Mouse (Mus musculus) embryonic facial prominence, embryonic 10.5 days (tissue): ENCODE measurements around the gene Gm49380. TPM values are rescaled to one million over a fixed set of nuclear protein-coding genes. Genes with fewer than 3 reads are reported as not detected.

Experiments used
- DNase-seq: peaks from one replicate; pipeline ENCODE4 v3.0.0-alpha.2; 2017; ENCODE audit warnings: low spot score
- H3K27ac ChIP-seq: fragments of 300-500 bp; sonication (generic); replicated peaks from 2 replicates; pipeline ENCODE4 v1.5.1; 2016; ENCODE audit warnings: mild to moderate bottlenecking
- H3K27me3 ChIP-seq: fragments of 300-500 bp; sonication (generic); replicated peaks from 2 replicates; pipeline ENCODE4 v1.6.1; 2016; ENCODE audit warnings: low read depth, mild to moderate bottlenecking; ENCODE audit not compliant: poor library complexity, severe bottlenecking
- H3K36me3 ChIP-seq: fragments of 300-500 bp; sonication (generic); replicated peaks from 2 replicates; pipeline ENCODE4 v1.6.1; 2016; ENCODE audit warnings: mild to moderate bottlenecking, moderate library complexity
- H3K4me1 ChIP-seq: fragments of 300-500 bp; sonication (generic); 2 replicates; pipeline ENCODE4 v1.6.1; 2016
- H3K4me3 ChIP-seq: fragments of 300-500 bp; sonication (generic); 2 replicates; pipeline ENCODE4 v1.5.1; 2016; ENCODE audit warnings: mild to moderate bottlenecking, moderate library complexity
- H3K9me3 ChIP-seq: fragments of 300-500 bp; sonication (generic); 2 replicates; pipeline ENCODE4 v1.6.1; 2016; ENCODE audit warnings: mild to moderate bottlenecking
- WGBS: fragments of 180-500 bp; shearing (Covaris S2); methylation state at CpG from one replicate; pipeline ENCODE4 v1.1.7; 2016; 5-methylcytosine and 5-hydroxymethylcytosine counted together
- polyA plus RNA-seq: library from polyadenylated mRNA; unstranded; fragments of >200 nt; fragmentation: Nextera tagmentation; extraction: Ambion mirVana; gene quantifications from 2 replicates; pipeline ENCODE4 v1.2.1, GENCODE M21; 2016

The Gm49380 gene
- polyA plus RNA-seq, 1 experiment from 2014 or later, result 0.31 TPM

GRCm38 (mm10) chr9:44133287-44133686 is 20.0 kb upstream of the Gm49380 start:
- WGBS, result 13% methylated on average over 2 of the region's 2 CpGs
- peaks cover 70% of the 10 kb centered on the region for H3K4me1 ChIP-seq
- peak overlapping the region; percentile 65 for H3K27ac ChIP-seq

GRCm38 (mm10) chr9:44132200-44132599 is 18.9 kb upstream of the Gm49380 start:
- Histone ChIP-seq H3K27me3 (peaks cover 74% of the 10 kb centered on the region), H3K4me1 (peaks cover 70% of the 10 kb centered on the region), H3K36me3 (0 out of 2 replicates have a peak, but pooled peaks cover 3% of the 10 kb centered on the region), H3K27ac (no peak overlapping the region), H3K4me3 (no peak overlapping the region), H3K9me3 (no peaks in the 10 kb centered on the region)
- 60% methylated on average over 5 of the region's 5 CpGs for WGBS
- DNase-seq, result no peak

More at GRCm38 (mm10) chr9:44133287-44133686, 20.0 kb upstream of the Gm49380 start:
- no peaks in the 10 kb centered on the region for H3K9me3 ChIP-seq
- 0 out of 2 replicates have a peak, but pooled peaks cover 3% of the 10 kb centered on the region for H3K36me3 ChIP-seq
- DNase-seq, result no peak
- peak overlapping the region; percentile 70; the same call in 1 of the 2 replicates for H3K4me3 ChIP-seq
- H3K27me3 ChIP-seq, result peaks cover 75% of the 10 kb centered on the region

- H3K27me3 ChIP-seq, result peaks cover 64% of the 10 kb centered on the region
- 31% methylated on average over 7 of the region's 7 CpGs for WGBS
- peak; percentile 35 for DNase-seq
- peak overlapping the region; percentile 57; the same call in 1 of the 2 replicates for H3K4me3 ChIP-seq
- peak overlapping the region; percentile 86 for H3K27ac ChIP-seq
- H3K36me3 ChIP-seq, result no peaks in the 10 kb centered on the region
- H3K4me1 ChIP-seq, result peaks cover 74% of the 10 kb centered on the region
- H3K9me3 ChIP-seq, result no peaks in the 10 kb centered on the region
Observed at GRCm38 (mm10) chr9:44131276-44131590, 17.9 kb upstream of the Gm49380 start.

- WGBS, result 9% methylated on average over 19 of the region's 19 CpGs
- Histone ChIP-seq H3K36me3 (no peaks in the 10 kb centered on the region), H3K9me3 (no peaks in the 10 kb centered on the region), H3K27ac (peak overlapping the region; percentile 86), H3K4me1 (peaks cover 72% of the 10 kb centered on the region), H3K4me3 (peak overlapping the region; percentile 57), H3K27me3 (peaks cover 59% of the 10 kb centered on the region)
- peak; percentile 74 for DNase-seq
Observed at GRCm38 (mm10) chr9:44130581-44131275, 17.4 kb upstream of the Gm49380 start.

- Histone ChIP-seq H3K4me3 (peak overlapping the region; percentile 57), H3K27me3 (peaks cover 52% of the 10 kb centered on the region), H3K9me3 (no peaks in the 10 kb centered on the region), H3K36me3 (no peaks in the 10 kb centered on the region), H3K4me1 (peaks cover 71% of the 10 kb centered on the region), H3K27ac (peak overlapping the region; percentile 86)
- under 1% methylated on average over 27 of the region's 27 CpGs for WGBS
- peak; percentile 84 for DNase-seq
Observed at GRCm38 (mm10) chr9:44130034-44130433, 16.7 kb upstream of the Gm49380 start.

GRCm38 (mm10) chr9:44129633-44130032 is 16.3 kb upstream of the Gm49380 start:
- H3K4me1 ChIP-seq, result peaks cover 69% of the 10 kb centered on the region
- WGBS, result 3% methylated on average over 9 of the region's 9 CpGs
- no peaks in the 10 kb centered on the region for H3K36me3 ChIP-seq
- H3K27ac ChIP-seq, result peak overlapping the region; percentile 86
- DNase-seq, result no peak
- peaks cover 48% of the 10 kb centered on the region for H3K27me3 ChIP-seq
- H3K4me3 ChIP-seq, result peak overlapping the region; percentile 57
- no peaks in the 10 kb centered on the region for H3K9me3 ChIP-seq

GRCm38 (mm10) chr9:44127351-44127801 is 14.1 kb upstream of the Gm49380 start:
- Histone ChIP-seq H3K27ac (no peak overlapping the region), H3K4me3 (no peak overlapping the region), H3K36me3 (no peaks in the 10 kb centered on the region), H3K4me1 (peaks cover 47% of the 10 kb centered on the region), H3K9me3 (no peaks in the 10 kb centered on the region), H3K27me3 (peaks cover 26% of the 10 kb centered on the region)
- no peak for DNase-seq
- WGBS, result 75% methylated on average over 3 of the region's 3 CpGs

- Histone ChIP-seq H3K4me1 (peaks cover 46% of the 10 kb centered on the region), H3K27me3 (peaks cover 19% of the 10 kb centered on the region), H3K27ac (no peak overlapping the region), H3K4me3 (no peak overlapping the region), H3K9me3 (no peaks in the 10 kb centered on the region), H3K36me3 (no peaks in the 10 kb centered on the region)
- no peak for DNase-seq
- WGBS, result 86% methylated on average over 3 of the region's 3 CpGs
Observed at GRCm38 (mm10) chr9:44126746-44127145, 13.4 kb upstream of the Gm49380 start.

- peak overlapping the region; percentile 14; the same call in 1 of the 2 replicates for H3K4me3 ChIP-seq
- peak; percentile 88 for DNase-seq
- 34% methylated on average over 18 of the region's 18 CpGs for WGBS
- peaks cover 10% of the 10 kb centered on the region for H3K27me3 ChIP-seq
- no peaks in the 10 kb centered on the region for H3K36me3 ChIP-seq
- H3K4me1 ChIP-seq, result peaks cover 36% of the 10 kb centered on the region
- H3K27ac ChIP-seq, result no peak overlapping the region
- H3K9me3 ChIP-seq, result no peaks in the 10 kb centered on the region
Observed at GRCm38 (mm10) chr9:44125546-44126428, 12.5 kb upstream of the Gm49380 start.

- Histone ChIP-seq H3K27me3 (peaks cover 8% of the 10 kb centered on the region; the same call in 1 of the 2 replicates), H3K36me3 (no peaks in the 10 kb centered on the region), H3K4me3 (no peak overlapping the region), H3K27ac (no peak overlapping the region), H3K9me3 (no peaks in the 10 kb centered on the region), H3K4me1 (peaks cover 29% of the 10 kb centered on the region)
- WGBS, result 24% methylated on average over 5 of the region's 5 CpGs
- no peak for DNase-seq
Observed at GRCm38 (mm10) chr9:44125026-44125425, 11.7 kb upstream of the Gm49380 start.

- no peaks in the 10 kb centered on the region for H3K9me3 ChIP-seq
- no peak overlapping the region for H3K4me3 ChIP-seq
- DNase-seq, result no peak
- no peak overlapping the region for H3K27ac ChIP-seq
- H3K27me3 ChIP-seq, result peaks cover 8% of the 10 kb centered on the region; the same call in 1 of the 2 replicates
- H3K36me3 ChIP-seq, result no peaks in the 10 kb centered on the region
- WGBS, result 71% methylated on average over 6 of the region's 6 CpGs
- peaks cover 23% of the 10 kb centered on the region for H3K4me1 ChIP-seq
Observed at GRCm38 (mm10) chr9:44124317-44124716, 11.0 kb upstream of the Gm49380 start.

GRCm38 (mm10) chr9:44119948-44120465 is 6.7 kb upstream of the Gm49380 start:
- Histone ChIP-seq H3K27me3 (no peaks in the 10 kb centered on the region), H3K4me3 (no peak overlapping the region), H3K9me3 (no peaks in the 10 kb centered on the region), H3K4me1 (0 out of 2 replicates have a peak, but pooled peaks cover 1% of the 10 kb centered on the region), H3K27ac (no peak overlapping the region), H3K36me3 (no peaks in the 10 kb centered on the region)
- no peak for DNase-seq
- WGBS, result 85% methylated on average over 8 of the region's 8 CpGs
